ENCODE assay signal across 22 mouse cellular contexts in genomic region chr10:42630596-42631355, GRCm38 (mm10). TPM values are rescaled to one million over a fixed set of nuclear protein-coding genes. Genes with fewer than 3 reads are reported as not detected.
A peak's percentile ranks its signal among the peaks of the same experiment; 100 is the strongest.
DNase-seq lines count a peak whose midpoint lies in the region; ATAC-seq and TF ChIP-seq lines count a peak whose summit lies in the region.
"Had no signal": no experiment of that assay in that cellular context is flagged by ENCODE, and none has a peak within 500 bp of the region (broad histone marks: within the 10 kb centered on the region; RNA-seq: fewer than 3 reads in every experiment).

No protein-coding gene starts in this region.

- DNase-seq in midbrain, embryonic 11.5 days (ENCODE audit: low spot score, missing footprints), result peak; percentile 95
- DNase-seq in midbrain, postnatal 0 days (ENCODE audit: low spot score), result no peak
- DNase-seq in embryonic facial prominence, embryonic 14.5 days (ENCODE audit: low spot score), result peak; percentile 62
- peak; percentile 50 for DNase-seq in limb, embryonic 10.5 days (ENCODE audit: low spot score)
- DNase-seq in urinary bladder, postnatal 36 days (ENCODE audit: low spot score in 2 of 2), result no peak
- DNase-seq: adrenal gland, postnatal 36 days; cerebellum, postnatal 36 days; heart, postnatal 10 days; kidney, adult 18-20 months; liver; thymus, postnatal 4 days had no signal

- no peaks in the 10 kb centered on the region for H3K9me3 ChIP-seq in midbrain, embryonic 11.5 days (ENCODE audit: control insufficient read depth, low read length)
- no peaks in the 10 kb centered on the region for H3K9me3 ChIP-seq in midbrain, postnatal 0 days (ENCODE audit: low read length)
- H3K9me3 ChIP-seq in embryonic facial prominence, embryonic 14.5 days (ENCODE audit: control insufficient read depth, low read length), result no peaks in the 10 kb centered on the region
- no peaks in the 10 kb centered on the region for H3K9me3 ChIP-seq in limb, embryonic 10.5 days (replicated peaks)
- no peaks in the 10 kb centered on the region for H3K9me3 ChIP-seq in intestine, embryonic 16.5 days (ENCODE audit: control insufficient read depth, low read length)
- no peaks in the 10 kb centered on the region for H3K9me3 ChIP-seq in intestine, embryonic 15.5 days
- H3K9me3 ChIP-seq: lung, embryonic 15.5 days had no signal

- H3K4me2 ChIP-seq in midbrain, embryonic 11.5 days, result peak overlapping the region; percentile 47; the same call in 1 of the 2 replicates
- H3K4me2 ChIP-seq in midbrain, postnatal 0 days (ENCODE audit: low read depth, low read length, poor library complexity, severe bottlenecking), result no peak overlapping the region
- H3K4me2 ChIP-seq in embryonic facial prominence, embryonic 14.5 days (ENCODE audit: low read depth, low read length), result no peak overlapping the region
- no peak overlapping the region for H3K4me2 ChIP-seq in intestine, embryonic 16.5 days (ENCODE audit: low read depth, low read length)
- no peak overlapping the region for H3K4me2 ChIP-seq in intestine, embryonic 15.5 days (replicated peaks)
- H3K4me2 ChIP-seq: lung, embryonic 15.5 days had no signal

- H3K27ac ChIP-seq in midbrain, embryonic 11.5 days (ENCODE audit: low read depth, low read length), result peak overlapping the region; percentile 64; the same call in 1 of the 2 replicates
- H3K27ac ChIP-seq in midbrain, postnatal 0 days (ENCODE audit: low read depth, low read length), result no peak overlapping the region
- no peak overlapping the region for H3K27ac ChIP-seq in embryonic facial prominence, embryonic 14.5 days (replicated peaks; ENCODE audit: low read depth, low read length)
- H3K27ac ChIP-seq in limb, embryonic 10.5 days, result no peak overlapping the region
- H3K27ac ChIP-seq in intestine, embryonic 16.5 days (ENCODE audit: low read length), result no peak overlapping the region
- H3K27ac ChIP-seq in intestine, embryonic 15.5 days, result no peak overlapping the region
- H3K27ac ChIP-seq: left cerebral cortex, adult 2 months; lung, embryonic 15.5 days had no signal

- H3K36me3 ChIP-seq in midbrain, embryonic 11.5 days (ENCODE audit: control insufficient read depth, insufficient read depth, low read length), result no peaks in the 10 kb centered on the region
- no peaks in the 10 kb centered on the region for H3K36me3 ChIP-seq in midbrain, postnatal 0 days (ENCODE audit: insufficient read depth, low read length)
- H3K36me3 ChIP-seq in embryonic facial prominence, embryonic 14.5 days (ENCODE audit: control insufficient read depth, insufficient read depth, low read length), result no peaks in the 10 kb centered on the region
- H3K36me3 ChIP-seq in limb, embryonic 10.5 days, result no peaks in the 10 kb centered on the region
- H3K36me3 ChIP-seq in intestine, embryonic 16.5 days (ENCODE audit: control insufficient read depth, insufficient read depth, low read length), result no peaks in the 10 kb centered on the region
- no peaks in the 10 kb centered on the region for H3K36me3 ChIP-seq in intestine, embryonic 15.5 days
- H3K36me3 ChIP-seq: lung, embryonic 15.5 days had no signal

- peak; percentile 38 for ATAC-seq in midbrain, embryonic 11.5 days (ENCODE audit: low FRiP score)
- ATAC-seq in midbrain, postnatal 0 days (ENCODE audit: low FRiP score), result no peak
- ATAC-seq in embryonic facial prominence, embryonic 14.5 days (ENCODE audit: low read depth), result no peak
- no peak for ATAC-seq in intestine, embryonic 16.5 days
- ATAC-seq in intestine, embryonic 15.5 days, result no peak

- peaks cover 52% of the 10 kb centered on the region for H3K27me3 ChIP-seq in midbrain, embryonic 11.5 days (ENCODE audit: control insufficient read depth, insufficient read depth, low read length)
- H3K27me3 ChIP-seq in midbrain, postnatal 0 days (ENCODE audit: insufficient read depth, low read length), result peaks cover 58% of the 10 kb centered on the region
- peaks cover 94% of the 10 kb centered on the region for H3K27me3 ChIP-seq in embryonic facial prominence, embryonic 14.5 days (replicated peaks; ENCODE audit: control insufficient read depth, insufficient read depth, low read length)
- H3K27me3 ChIP-seq in limb, embryonic 10.5 days (ENCODE audit: low read depth, poor library complexity, severe bottlenecking), result peaks cover 100% of the 10 kb centered on the region
- H3K27me3 ChIP-seq in intestine, embryonic 16.5 days (replicated peaks; ENCODE audit: control insufficient read depth, insufficient read depth, low read length), result peaks cover 71% of the 10 kb centered on the region
- H3K27me3 ChIP-seq in intestine, embryonic 15.5 days (replicated peaks), result peaks cover 83% of the 10 kb centered on the region

- under 1% methylated on average over 19 of the region's 19 CpGs for WGBS in midbrain, embryonic 11.5 days
- WGBS in midbrain, postnatal 0 days, result 8% methylated on average over 18 of the region's 19 CpGs
- WGBS in embryonic facial prominence, embryonic 14.5 days, result 4% methylated on average over 19 of the region's 19 CpGs
- under 1% methylated on average over 19 of the region's 19 CpGs for WGBS in limb, embryonic 10.5 days
- 4% methylated on average over 19 of the region's 19 CpGs for WGBS in intestine, embryonic 16.5 days
- WGBS in intestine, embryonic 15.5 days, result 4% methylated on average over 19 of the region's 19 CpGs

- H3K4me1 ChIP-seq in midbrain, embryonic 11.5 days (ENCODE audit: control insufficient read depth, insufficient read depth, low read length), result peaks cover 48% of the 10 kb centered on the region
- H3K4me1 ChIP-seq in midbrain, postnatal 0 days (ENCODE audit: insufficient read depth, low read length), result 0 out of 2 replicates have a peak, but pooled peaks cover 3% of the 10 kb centered on the region
- H3K4me1 ChIP-seq in embryonic facial prominence, embryonic 14.5 days (ENCODE audit: control insufficient read depth, insufficient read depth, low read length), result peaks cover 8% of the 10 kb centered on the region; the same call in 1 of the 2 replicates
- H3K4me1 ChIP-seq in limb, embryonic 10.5 days, result peaks cover 27% of the 10 kb centered on the region
- H3K4me1 ChIP-seq in intestine, embryonic 16.5 days (ENCODE audit: control insufficient read depth, insufficient read depth, low read length), result peaks cover 21% of the 10 kb centered on the region
- peaks cover 17% of the 10 kb centered on the region for H3K4me1 ChIP-seq in intestine, embryonic 15.5 days (replicated peaks)

- no peak for TF ChIP-seq CTCF in midbrain, postnatal 0 days (IDR thresholded peaks at IDR 0.05)

- H3K9ac ChIP-seq in midbrain, embryonic 11.5 days (ENCODE audit: low read length), result peak overlapping the region; percentile 11; the same call in 1 of the 2 replicates
- no peak overlapping the region for H3K9ac ChIP-seq in midbrain, postnatal 0 days (replicated peaks; ENCODE audit: low read length, poor library complexity, severe bottlenecking)
- no peak overlapping the region for H3K9ac ChIP-seq in embryonic facial prominence, embryonic 14.5 days (ENCODE audit: low read depth, low read length)
- H3K9ac ChIP-seq in intestine, embryonic 16.5 days (ENCODE audit: low read depth, low read length), result no peak overlapping the region
- no peak overlapping the region for H3K9ac ChIP-seq in intestine, embryonic 15.5 days
- H3K9ac ChIP-seq: lung, embryonic 15.5 days had no signal

- H3K4me3 ChIP-seq in midbrain, embryonic 11.5 days (ENCODE audit: low read depth, low read length), result no peak overlapping the region
- no peak overlapping the region for H3K4me3 ChIP-seq in midbrain, postnatal 0 days (ENCODE audit: low read depth, low read length)
- no peak overlapping the region for H3K4me3 ChIP-seq in embryonic facial prominence, embryonic 14.5 days (ENCODE audit: low read depth, low read length)
- H3K4me3 ChIP-seq in limb, embryonic 10.5 days, result no peak overlapping the region
- no peak overlapping the region for H3K4me3 ChIP-seq in intestine, embryonic 16.5 days (ENCODE audit: low read length)
- no peak overlapping the region for H3K4me3 ChIP-seq in intestine, embryonic 15.5 days (replicated peaks)
- H3K4me3 ChIP-seq: erythroblast, embryonic 14.5 days; left cerebral cortex, adult 2 months had no signal

RNA-seq across cellular contexts. Expression of gene Ostm1, which starts 47.2 kb away (rescaled TPM):
- 28.5 and 29.2 TPM in 2 replicates for polyA plus RNA-seq in midbrain, embryonic 11.5 days (2014; fragmentation: Nextera tagmentation; extraction: Ambion mirVana)
- 41.8 and 46.6 TPM in 2 replicates for total RNA-seq in midbrain, postnatal 0 days (2014; rRNA removed)
- polyA plus RNA-seq in midbrain, postnatal 0 days (2015; fragmentation: Nextera tagmentation; extraction: Ambion mirVana), result 39.5 and 40.0 TPM in 2 replicates
- 13.0 and 13.8 TPM in 2 replicates for polyA plus RNA-seq in embryonic facial prominence, embryonic 14.5 days (2014; fragmentation: Nextera tagmentation; extraction: Ambion mirVana)
- 8.4 and 8.9 TPM in 2 replicates for polyA plus RNA-seq in limb, embryonic 10.5 days (2016; fragmentation: Nextera tagmentation; extraction: Ambion mirVana)
- 17.0 and 19.4 TPM in 2 replicates for polyA plus RNA-seq in intestine, embryonic 16.5 days (2015; fragmentation: Nextera tagmentation; extraction: Ambion mirVana)
- polyA plus RNA-seq in intestine, embryonic 15.5 days (2015; fragmentation: Nextera tagmentation; extraction: Ambion mirVana), result 14.5 and 16.3 TPM in 2 replicates

RNA-seq across cellular contexts. Expression of gene Nr2e1, which starts 47.3 kb away (rescaled TPM):
- polyA plus RNA-seq in midbrain, embryonic 11.5 days (2014; fragmentation: Nextera tagmentation; extraction: Ambion mirVana), result 32.2 and 32.6 TPM in 2 replicates
- total RNA-seq in midbrain, postnatal 0 days (2014; rRNA removed), result 1.3 and 3.2 TPM in 2 replicates
- 3.2 and 3.6 TPM in 2 replicates for polyA plus RNA-seq in midbrain, postnatal 0 days (2015; fragmentation: Nextera tagmentation; extraction: Ambion mirVana)
- polyA plus RNA-seq in embryonic facial prominence, embryonic 14.5 days (2014; fragmentation: Nextera tagmentation; extraction: Ambion mirVana), result 1.4 and 1.8 TPM in 2 replicates
- not detected in 2 replicates for polyA plus RNA-seq in limb, embryonic 10.5 days (2016; fragmentation: Nextera tagmentation; extraction: Ambion mirVana)
- not detected in 2 replicates for polyA plus RNA-seq in intestine, embryonic 16.5 days (2015; fragmentation: Nextera tagmentation; extraction: Ambion mirVana)
- 0.05 TPM in 1 of 2 replicates, not detected in the other for polyA plus RNA-seq in intestine, embryonic 15.5 days (2015; fragmentation: Nextera tagmentation; extraction: Ambion mirVana)
- total RNA-seq: adrenal gland, postnatal 36 days; ES-E14; gastrocnemius, adult 18-20 months; heart, adult 8-10 months; heart, postnatal 10 days; megakaryocyte, adult 5-6 weeks had no signal
- polyA plus RNA-seq: C2C12; erythroblast, embryonic 14.5 days; lung, embryonic 15.5 days; neural tube, embryonic 14.5 days had no signal

Comparison
In these comparisons a context has a peak if more than half of its experiments do, and no peak if none do; other contexts are left out.
1. DNase-seq: peak in midbrain, embryonic 11.5 days (single experiment), embryonic facial prominence, embryonic 14.5 days (single experiment) and limb, embryonic 10.5 days (single experiment); none in midbrain, postnatal 0 days (single experiment) and urinary bladder, postnatal 36 days (0 of 2).